Mouse (Mus musculus) kidney, postnatal 25 days (tissue): ENCODE results near the gene Sox2.

Source experiments
- DNase-seq, 2 experiments: peaks; one replicate each; pipeline ENCODE4 v3.0.0; 2021; ENCODE audit warnings: mixed read lengths in 2 of 2

The Sox2 gene

DNA sequence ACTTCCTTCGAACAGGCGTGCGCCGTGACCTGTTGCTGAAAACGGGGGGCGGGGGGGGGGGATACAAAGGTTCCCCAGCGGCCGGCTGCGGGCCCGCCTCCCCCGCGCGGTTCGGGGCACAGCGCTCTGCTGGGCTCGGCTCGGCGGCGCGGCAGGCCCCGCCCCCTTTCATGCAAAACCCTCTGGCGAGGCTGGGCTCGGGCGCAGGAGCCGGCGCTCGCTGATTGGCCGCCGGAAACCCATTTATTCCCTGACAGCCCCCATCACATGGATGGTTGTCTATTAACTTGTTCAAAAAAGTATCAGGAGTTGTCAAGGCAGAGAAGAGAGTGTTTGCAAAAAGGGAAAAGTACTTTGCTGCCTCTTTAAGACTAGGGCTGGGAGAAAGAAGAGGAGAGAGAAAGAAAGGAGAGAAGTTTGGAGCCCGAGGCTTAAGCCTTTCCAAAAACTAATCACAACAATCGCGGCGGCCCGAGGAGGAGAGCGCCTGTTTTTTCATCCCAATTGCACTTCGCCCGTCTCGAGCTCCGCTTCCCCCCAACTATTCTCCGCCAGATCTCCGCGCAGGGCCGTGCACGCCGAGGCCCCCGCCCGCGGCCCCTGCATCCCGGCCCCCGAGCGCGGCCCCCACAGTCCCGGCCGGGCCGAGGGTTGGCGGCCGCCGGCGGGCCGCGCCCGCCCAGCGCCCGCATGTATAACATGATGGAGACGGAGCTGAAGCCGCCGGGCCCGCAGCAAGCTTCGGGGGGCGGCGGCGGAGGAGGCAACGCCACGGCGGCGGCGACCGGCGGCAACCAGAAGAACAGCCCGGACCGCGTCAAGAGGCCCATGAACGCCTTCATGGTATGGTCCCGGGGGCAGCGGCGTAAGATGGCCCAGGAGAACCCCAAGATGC lies at the start of gene Sox2:
TSS of gene Sox2 (plus strand) at position 680 of the 895 bp plus-strand sequence.
- DNase-seq: peak; percentile 69 to 78

DNA sequence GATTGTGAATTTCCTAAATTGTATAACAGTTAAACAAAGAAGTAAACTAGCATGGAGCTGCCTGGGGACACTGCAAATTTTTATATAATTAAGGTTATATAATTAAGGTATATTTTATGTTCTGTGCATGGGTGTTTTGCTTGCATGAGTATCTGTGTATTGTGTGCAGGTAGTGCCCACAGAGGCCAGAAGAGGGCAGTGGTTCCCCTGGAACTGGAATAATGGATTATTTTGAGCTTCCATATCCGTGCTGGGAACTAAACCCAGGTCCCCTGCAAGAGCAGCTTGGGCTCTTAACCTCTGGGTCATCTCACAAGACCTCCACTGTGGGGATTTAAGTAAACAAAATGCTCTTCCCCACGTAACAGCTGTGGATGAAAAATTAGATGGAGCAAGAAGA lies 49.1 kb upstream of the Sox2 start:
- DNase-seq: no peak

DNA sequence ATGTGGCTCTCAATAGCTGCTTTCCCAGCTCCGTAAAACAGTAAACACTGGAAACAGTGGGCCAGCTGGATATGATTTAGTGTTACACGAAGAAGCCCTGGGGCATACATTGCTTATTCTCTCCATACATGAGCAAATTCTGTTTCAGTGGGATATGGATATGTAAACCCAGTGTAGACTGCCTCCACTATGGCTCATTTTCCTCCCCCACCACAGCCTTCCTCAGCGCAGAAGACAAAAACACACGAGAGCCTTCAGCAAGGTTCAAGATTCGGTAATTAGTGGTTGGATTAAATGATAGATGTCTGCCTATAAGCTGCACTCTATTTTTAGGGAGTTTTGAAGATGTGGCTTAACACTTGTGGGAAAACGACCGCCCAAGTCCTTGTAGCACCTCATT lies 36.1 kb upstream of the Sox2 start:
- no peak for DNase-seq

DNA sequence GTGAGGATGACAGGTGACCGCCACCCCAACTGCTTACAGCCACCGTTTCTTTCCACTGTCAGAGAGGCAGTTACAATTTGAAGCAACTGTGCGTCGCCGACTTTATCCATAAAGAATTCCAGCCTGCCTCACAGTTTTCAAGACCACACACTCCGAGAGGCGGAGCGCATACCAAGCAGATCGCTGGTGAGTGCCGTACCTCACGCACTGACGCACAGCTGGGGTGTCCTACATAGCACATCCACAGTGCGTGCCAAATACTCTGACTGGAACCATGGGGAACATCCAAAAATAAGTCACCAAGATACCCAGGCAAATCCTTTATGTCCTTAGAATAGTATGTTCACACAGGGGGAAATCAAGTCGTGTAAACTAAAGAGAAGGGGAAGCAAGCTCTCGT lies 34.7 kb upstream of the Sox2 start:
- no peak for DNase-seq

DNA sequence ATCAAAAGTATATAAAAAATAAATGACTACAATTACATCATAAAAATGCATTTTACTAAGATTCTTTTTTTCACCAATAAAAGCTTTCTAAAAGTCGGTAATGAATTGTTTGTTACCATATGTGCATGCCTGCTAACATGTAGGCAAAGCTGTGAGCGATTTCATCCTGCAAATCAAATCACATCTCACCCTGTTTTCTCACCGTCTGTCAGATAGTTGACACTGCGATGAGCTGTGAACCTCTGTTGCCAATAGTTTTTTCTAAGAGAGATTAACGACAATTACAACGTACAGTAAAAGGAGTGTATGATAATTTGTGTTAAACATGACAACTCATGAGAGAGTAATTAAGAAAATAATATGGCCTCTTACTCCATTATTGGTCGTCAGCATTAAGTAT lies 31.3 kb upstream of the Sox2 start:
- no peak for DNase-seq

GRCm38 (mm10) chr3:34620121-34620520 lies 30.1 kb upstream of the Sox2 start:
- no peak for DNase-seq

DNA sequence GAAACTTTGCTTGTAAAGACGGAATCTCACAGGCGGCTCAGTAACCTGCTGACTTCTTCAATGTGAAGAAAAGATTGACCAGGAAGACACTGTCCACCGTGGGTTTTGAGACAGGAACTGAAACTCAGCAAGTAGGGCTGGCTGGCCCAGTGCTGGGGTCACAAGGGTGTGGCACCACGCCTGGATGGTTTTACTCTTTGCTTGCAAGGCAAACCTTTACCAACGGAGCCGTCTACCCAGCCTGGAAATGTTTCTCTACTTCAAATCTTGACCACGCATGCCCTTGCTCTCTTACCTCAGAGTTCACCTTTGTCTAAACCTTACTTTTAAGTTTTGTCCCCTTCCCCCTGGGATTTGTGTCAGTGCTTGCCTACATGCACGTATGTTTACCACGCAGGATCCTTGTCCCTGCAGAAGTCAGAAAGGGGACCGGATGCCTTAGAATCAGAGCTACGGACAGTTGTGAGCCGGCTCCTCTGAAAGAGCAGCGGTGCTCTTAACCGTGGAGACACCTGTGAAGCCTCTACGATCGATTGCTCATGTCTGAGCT lies 25.4 kb upstream of the Sox2 start:
- no peak for DNase-seq

DNA sequence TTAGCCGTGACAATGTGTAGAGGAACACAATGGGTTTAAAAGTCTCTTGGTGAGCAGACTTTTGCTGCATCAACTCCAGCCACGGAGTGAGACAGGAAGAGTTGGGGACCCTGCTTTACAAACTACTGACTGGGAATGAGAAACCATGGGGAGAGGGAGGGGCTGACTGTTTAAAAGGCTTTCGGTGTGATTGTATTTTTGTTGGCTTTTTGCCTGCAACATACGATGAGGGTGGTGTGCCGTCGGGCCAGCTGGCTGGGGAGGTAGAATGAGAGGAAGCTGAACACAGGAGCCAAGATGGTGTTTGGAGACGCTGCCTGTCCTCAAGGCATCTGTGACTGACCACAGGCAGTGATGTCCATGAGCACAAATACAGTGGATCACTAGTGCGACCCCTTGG lies 23.7 kb upstream of the Sox2 start:
- no peak for DNase-seq

DNA sequence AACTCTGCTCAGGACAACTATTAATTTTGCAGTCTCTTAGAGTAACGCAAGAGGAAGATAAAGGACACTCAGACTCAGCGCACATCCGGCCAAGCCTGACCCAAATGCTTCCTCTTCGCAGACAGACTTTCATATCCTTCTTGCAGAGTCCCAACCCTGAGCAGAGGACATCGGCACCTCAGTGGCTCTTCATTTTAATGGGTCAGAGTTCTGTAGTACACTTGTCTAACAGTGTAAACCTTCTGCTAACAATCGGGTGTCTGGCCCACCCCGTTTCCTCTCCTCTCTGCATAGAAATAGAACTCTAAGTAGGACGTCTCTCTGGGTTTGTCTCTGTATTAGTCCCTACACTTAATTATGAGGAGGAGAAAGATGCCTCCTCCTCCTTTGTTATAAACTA lies 20.2 kb upstream of the Sox2 start:
- no peak for DNase-seq

DNA sequence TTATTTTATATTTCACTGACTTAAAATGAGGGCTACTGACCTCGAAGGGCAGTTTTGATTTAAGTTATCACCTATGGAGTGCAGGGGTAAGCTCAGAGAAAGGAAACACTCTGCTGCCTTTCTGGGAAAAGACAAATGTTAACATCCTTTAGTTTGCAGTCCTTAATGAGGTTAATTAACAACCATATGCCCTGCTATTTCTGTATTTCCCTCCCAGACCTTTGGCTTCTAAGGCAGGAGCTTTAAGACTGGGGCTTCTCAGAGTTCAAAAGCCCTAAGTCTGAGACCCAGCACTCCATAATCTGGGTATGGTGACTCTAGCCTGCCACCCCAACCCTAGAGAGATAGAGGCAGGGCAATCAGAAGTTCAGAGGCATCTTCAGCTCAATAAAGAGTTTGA lies 19.5 kb upstream of the Sox2 start:
- DNase-seq: no peak

DNA sequence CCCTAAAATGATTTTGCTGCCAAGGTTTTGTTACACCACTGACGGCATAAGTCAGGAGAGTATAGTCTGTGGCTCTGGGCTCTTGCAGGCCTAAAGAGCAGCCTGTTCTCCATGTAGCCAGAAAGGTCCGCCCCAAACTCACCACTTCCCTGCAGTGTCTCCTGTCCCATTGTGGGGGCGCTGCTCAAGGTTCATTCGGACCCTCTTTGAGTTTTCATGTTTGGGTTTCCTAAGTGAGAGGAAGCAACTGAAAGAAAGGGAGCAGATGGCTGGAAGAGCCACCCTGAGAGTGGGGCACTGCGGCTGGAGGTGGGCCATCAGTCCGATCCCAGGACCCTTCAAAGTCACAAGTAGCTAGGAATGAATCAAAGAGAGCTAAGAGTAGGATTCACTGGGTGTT lies 13.2 kb upstream of the Sox2 start:
- DNase-seq: no peak

DNA sequence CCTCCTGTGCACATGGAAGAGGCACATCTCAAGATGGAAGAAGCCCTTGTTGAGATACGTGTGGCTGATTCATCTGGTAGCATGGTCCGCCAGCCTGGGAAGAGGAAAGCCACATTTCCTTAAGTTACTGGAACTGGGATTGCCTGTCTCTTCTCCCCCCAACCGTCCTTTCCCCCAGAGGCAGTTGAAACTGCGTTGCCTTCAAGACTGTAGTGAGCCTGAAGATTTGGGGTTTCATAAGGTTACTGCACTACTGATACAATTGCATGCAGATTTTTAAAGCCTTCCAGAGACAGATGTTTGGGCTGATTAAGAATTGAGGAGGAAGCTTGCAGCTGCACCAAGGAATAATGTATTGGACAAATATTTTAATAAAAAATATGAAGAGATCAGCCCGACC lies 12.7 kb upstream of the Sox2 start:
- no peak for DNase-seq

- no peak for DNase-seq
Observed at GRCm38 (mm10) chr3:34637926-34638325, 12.3 kb upstream of the Sox2 start.

DNA sequence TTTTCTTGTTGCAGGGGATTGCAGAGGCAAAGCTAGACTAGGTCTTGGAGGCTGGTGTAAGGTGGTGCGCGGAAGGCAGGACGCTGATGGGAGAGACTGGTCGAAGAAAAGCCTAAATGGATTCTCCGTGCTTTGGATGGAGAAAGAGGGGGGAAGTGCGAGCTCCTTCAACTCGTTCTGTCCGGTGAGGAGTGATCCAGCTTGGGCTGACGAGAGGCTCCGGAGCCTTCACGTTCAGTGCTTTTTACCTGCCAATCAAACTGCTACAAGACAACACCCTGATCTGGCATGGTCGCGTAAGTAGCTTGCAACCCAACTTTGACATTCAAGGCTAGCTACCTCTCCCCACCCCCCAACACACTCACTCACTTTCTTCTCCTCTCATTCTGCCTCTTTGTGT lies 11.9 kb upstream of the Sox2 start:
- DNase-seq: no peak

DNA sequence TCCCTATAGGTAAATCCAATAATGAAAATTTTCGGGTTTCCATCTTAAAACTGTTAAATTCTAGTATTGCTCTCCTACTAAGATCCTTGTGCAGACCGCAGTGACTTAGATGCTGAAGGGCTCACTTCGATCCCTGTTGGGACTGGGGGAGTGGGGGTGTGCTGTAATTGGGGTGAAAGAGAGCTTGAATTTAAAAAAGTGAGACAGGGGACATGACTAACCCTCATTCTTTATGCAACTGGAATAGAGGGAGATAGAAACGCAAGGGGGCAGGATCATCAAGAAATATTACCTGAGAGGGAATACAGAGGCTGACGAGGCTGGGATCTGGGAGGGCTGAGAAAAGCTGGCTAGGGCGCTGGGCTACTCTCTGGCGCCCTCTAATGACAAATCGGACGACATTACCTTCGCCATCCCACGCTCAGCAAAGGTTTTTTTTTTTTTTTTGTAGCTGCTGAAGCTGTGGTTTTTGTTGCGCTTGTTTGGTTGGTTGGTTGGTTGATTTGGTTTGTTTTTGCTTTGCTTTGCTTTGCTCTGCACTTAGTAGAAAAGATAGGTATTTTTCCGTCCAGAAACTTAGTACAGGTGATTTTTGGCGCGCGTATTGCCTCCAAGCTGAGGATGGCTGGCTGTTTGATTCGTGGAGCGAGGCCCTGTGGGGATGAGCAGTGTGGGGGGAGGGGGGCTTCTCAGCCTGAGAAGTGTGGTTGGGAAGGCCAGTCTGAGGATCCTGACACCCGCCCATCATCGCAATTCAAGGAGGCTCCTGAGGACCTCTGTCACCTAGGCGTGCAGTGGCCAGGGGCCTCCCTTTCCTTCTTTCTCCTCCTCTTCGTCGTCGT lies 11.0 kb upstream of the Sox2 start:
- peak in 1 of 2 experiments; percentile 48 for DNase-seq

DNA sequence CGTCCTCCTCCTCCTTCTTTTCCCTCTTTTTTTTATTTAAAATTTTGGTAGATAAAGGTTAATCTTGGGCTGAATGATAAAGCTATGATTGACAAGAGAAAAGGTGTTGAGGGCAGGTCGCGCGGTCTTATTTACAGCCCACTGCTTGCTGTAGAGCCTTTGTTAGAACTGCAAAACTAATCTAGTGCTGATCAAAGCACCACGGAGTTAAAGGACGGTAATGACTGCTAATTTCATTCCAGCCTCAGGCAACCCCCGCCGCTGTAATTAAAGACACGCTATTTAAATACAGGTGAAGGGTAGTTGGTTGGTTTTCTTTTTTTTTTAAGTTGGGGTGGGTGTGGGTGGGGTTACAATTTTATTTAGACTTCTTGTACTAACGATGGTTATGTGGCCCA lies 10.3 kb upstream of the Sox2 start:
- no peak for DNase-seq

GRCm38 (mm10) chr3:34640276-34640675 lies 9.9 kb upstream of the Sox2 start:
- no peak for DNase-seq

GRCm38 (mm10) chr3:34640690-34641600 lies 9.3 kb upstream of the Sox2 start:
- peak in 1 of 2 experiments; percentile 26 for DNase-seq

DNA sequence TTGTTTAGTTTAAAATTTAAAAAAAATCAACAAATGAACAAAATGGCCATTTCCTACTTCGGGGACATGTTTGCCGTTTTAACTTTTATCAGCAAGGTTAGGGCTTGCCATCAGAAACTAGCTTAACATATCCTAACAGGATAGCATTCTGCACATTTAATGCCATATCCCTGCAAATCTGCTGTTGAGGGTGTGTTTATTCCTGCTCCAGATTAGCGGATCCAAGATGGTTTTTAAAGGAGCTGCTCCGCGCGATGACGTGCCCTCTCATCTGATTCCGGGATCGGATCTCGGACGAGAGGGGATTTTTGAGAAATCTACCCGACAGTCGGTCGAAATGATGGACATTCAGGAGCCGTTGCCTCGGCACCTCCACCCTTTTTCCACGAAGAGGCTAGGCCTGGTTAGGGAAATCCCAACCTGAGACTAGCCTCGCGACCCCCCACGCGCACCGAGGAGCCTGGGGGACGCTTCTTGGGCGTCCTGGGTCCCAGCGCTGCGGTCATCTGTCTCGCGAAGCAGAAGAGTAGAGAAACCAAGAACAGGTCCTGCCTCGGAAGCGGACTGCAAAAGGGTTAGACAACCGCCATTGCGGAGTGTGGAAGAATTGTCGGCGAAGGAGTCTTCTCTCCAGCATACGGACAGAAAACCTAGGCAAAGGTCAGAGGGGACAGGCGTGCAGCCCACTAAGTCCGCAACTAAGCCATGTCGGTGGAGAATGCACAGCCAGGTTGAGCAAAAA lies 8.3 kb upstream of the Sox2 start:
- DNase-seq: no peak

GRCm38 (mm10) chr3:34642498-34642941 lies 7.7 kb upstream of the Sox2 start:
- DNase-seq: peak; percentile 43 to 50

DNA sequence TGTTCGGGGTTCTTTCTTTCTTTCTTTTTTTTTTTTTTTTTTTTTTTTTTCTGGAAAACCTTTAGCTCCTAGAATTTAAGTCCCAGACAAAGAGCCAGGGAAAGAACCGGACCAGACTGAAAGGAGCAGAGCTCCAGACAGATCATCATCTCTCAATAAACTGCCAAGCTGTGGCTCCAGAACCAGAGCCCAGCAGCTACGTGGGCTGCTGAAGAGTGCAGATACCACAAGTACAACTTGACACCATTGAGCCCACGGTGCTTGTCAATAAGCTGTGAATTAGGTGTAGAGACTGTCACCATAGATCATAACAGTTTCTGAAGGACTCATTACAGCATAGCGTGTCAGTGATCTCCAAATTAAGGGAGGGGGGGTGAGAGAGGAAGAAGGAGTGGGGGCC lies 7.1 kb upstream of the Sox2 start:
- no peak for DNase-seq
